Mouse (Mus musculus): Measurements from ENCODE around the gene Aadacl3.

DNA sequence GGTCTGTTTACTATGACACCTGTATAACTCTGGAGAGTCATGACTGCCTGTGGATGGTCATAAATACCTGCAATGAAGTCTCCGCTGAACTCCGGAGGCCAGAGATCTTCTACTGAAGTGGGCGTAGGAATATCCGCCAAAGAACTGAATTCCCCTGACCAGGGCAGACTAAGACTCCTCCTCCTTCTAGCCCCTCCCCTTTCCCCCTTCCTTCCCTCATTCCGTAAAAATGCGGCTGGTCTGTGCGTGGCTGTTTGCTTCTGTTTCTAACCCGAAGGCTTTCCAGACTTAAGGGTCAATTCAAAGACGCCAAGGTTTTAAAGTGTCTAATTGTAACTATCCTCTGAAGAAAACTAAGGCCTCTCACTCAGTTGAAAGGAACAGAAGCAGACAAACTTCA lies 55.3 kb downstream of the Aadacl3 start, which contains the start of gene Pramef12:
- TF ChIP-seq TCF12 (IDR thresholded peaks at IDR 0.05; ENCODE audit: low read depth, low read length) (no peak), POLR2AphosphoS2 (IDR thresholded peaks at IDR 0.05; ENCODE audit: low read length) (no peak), TBP (IDR thresholded peaks at IDR 0.05; ENCODE audit: low read depth, low read length) (no peak), CTCF (IDR thresholded peaks at IDR 0.05 in 2 of 3, conservative IDR thresholded peaks at IDR 0.05 in 1 of 3; ENCODE audit: control insufficient read depth in 1 of 3, insufficient read depth in 1 of 3, low read depth in 2 of 3, low read length in 3 of 3, poor library complexity in 1 of 3, severe bottlenecking in 1 of 3) (no peak)

Data from MEL (cell line).